Mouse (Mus musculus) thymus, adult 2 months (tissue): ENCODE data around the gene Gm21988.

Experiments used
- CTCF ChIP-seq: fragments of 200-500 bp; IDR thresholded peaks from 2 replicates; pipeline ENCODE4 v1.5.1; 2012; ENCODE audit warnings: mild to moderate bottlenecking, control low read depth, low read length, moderate library complexity, borderline replicate concordance; ENCODE audit not compliant: control insufficient read depth, poor library complexity, insufficient read depth; ENCODE audit errors: extremely low read depth
- POLR2A ChIP-seq: fragments of 200-500 bp; IDR thresholded peaks from 2 replicates; pipeline ENCODE4 v1.6.1; 2012; ENCODE audit warnings: mild to moderate bottlenecking, low read length, control low read depth, moderate library complexity; ENCODE audit not compliant: control insufficient read depth, poor library complexity, insufficient read depth; ENCODE audit errors: extremely low read depth

GRCm38 (mm10) chr11:70234037-70234436 is 5.6 kb downstream of the Gm21988 start:
- TF ChIP-seq CTCF, result no peak
- TF ChIP-seq POLR2A, result no peak
